ENCODE assay signal across 8 mouse cellular contexts in genomic region chr9:20385343-20385703, GRCm38 (mm10). TPM values are rescaled to one million over a fixed set of nuclear protein-coding genes. Genes with fewer than 3 reads are reported as not detected.
DNase-seq lines count a peak whose midpoint lies in the region; ATAC-seq and TF ChIP-seq lines count a peak whose summit lies in the region.

No protein-coding gene starts in this region.

- TF ChIP-seq POLR2A in liver, adult 2 months (IDR thresholded peaks at IDR 0.05; ENCODE audit: extremely low read depth, insufficient read depth, low read length), result no peak

- H3K4me3 ChIP-seq in liver, adult 2 months (ENCODE audit: insufficient read depth, low read depth, low read length), result peak overlapping the region; percentile 81
- H3K4me3 ChIP-seq in embryonic facial prominence, embryonic 14.5 days (ENCODE audit: low read depth, low read length), result peak overlapping the region; percentile 69
- peak overlapping the region; percentile 64 for H3K4me3 ChIP-seq in limb, embryonic 10.5 days
- H3K4me3 ChIP-seq in neural tube, embryonic 14.5 days (ENCODE audit: low read depth, low read length), result peak overlapping the region; percentile 59

- peak; percentile 62 for ATAC-seq in embryonic facial prominence, embryonic 14.5 days (ENCODE audit: low read depth)
- ATAC-seq in neural tube, embryonic 14.5 days (ENCODE audit: low read depth), result peak; percentile 85

- peaks cover 7% of the 10 kb centered on the region for H3K4me1 ChIP-seq in liver, adult 2 months (ENCODE audit: control insufficient read depth, insufficient read depth, low read length)
- peaks cover 12% of the 10 kb centered on the region; the same call in 1 of the 2 replicates for H3K4me1 ChIP-seq in embryonic facial prominence, embryonic 14.5 days (ENCODE audit: control insufficient read depth, insufficient read depth, low read length)
- H3K4me1 ChIP-seq in limb, embryonic 10.5 days, result peaks cover 12% of the 10 kb centered on the region
- H3K4me1 ChIP-seq in neural tube, embryonic 14.5 days (ENCODE audit: control insufficient read depth, insufficient read depth, low read length), result 0 out of 2 replicates have a peak, but pooled peaks cover 3% of the 10 kb centered on the region

- no peak for DNase-seq in liver, adult 2 months (ENCODE audit: extremely low read depth, low read depth, low spot score)
- DNase-seq in liver, result no peak
- no peak for DNase-seq in embryonic facial prominence, embryonic 14.5 days (ENCODE audit: low spot score)
- no peak for DNase-seq in limb, embryonic 10.5 days (ENCODE audit: low spot score)
- no peak for DNase-seq in adrenal gland, postnatal 4 days (ENCODE audit: low spot score in 2 of 2)
- DNase-seq in ovary, postnatal 14 days (ENCODE audit: low spot score), result no peak
- no peak for DNase-seq in cerebellum, adult 8-10 months

- no peaks in the 10 kb centered on the region for H3K36me3 ChIP-seq in liver, adult 2 months (ENCODE audit: control insufficient read depth, insufficient read depth, low read length)
- no peaks in the 10 kb centered on the region for H3K36me3 ChIP-seq in embryonic facial prominence, embryonic 14.5 days (ENCODE audit: control insufficient read depth, insufficient read depth, low read length)
- no peaks in the 10 kb centered on the region for H3K36me3 ChIP-seq in limb, embryonic 10.5 days
- H3K36me3 ChIP-seq in neural tube, embryonic 14.5 days (ENCODE audit: control insufficient read depth, insufficient read depth, low read length), result no peaks in the 10 kb centered on the region

- no peaks in the 10 kb centered on the region; the same call in 1 of the 2 replicates for H3K9me3 ChIP-seq in embryonic facial prominence, embryonic 14.5 days (ENCODE audit: control insufficient read depth, low read length)
- H3K9me3 ChIP-seq in limb, embryonic 10.5 days (replicated peaks), result 0 out of 2 replicates have a peak, but pooled peaks cover 3% of the 10 kb centered on the region
- H3K9me3 ChIP-seq in neural tube, embryonic 14.5 days (ENCODE audit: control insufficient read depth, low read length), result no peaks in the 10 kb centered on the region

- 9% methylated on average over 16 of the region's 16 CpGs for WGBS in liver, adult 2 months
- 21% methylated on average over 16 of the region's 16 CpGs for WGBS in embryonic facial prominence, embryonic 14.5 days
- 22% methylated on average over 16 of the region's 16 CpGs for WGBS in limb, embryonic 10.5 days
- 18% methylated on average over 16 of the region's 16 CpGs for WGBS in neural tube, embryonic 14.5 days

- no peak; the same call in 1 of the 2 replicates for TF ChIP-seq CTCF in liver, adult 2 months (IDR thresholded peaks at IDR 0.05; ENCODE audit: low read depth, low read length)

- H3K27me3 ChIP-seq in liver, adult 2 months (ENCODE audit: control insufficient read depth, insufficient read depth, low read length), result no peaks in the 10 kb centered on the region
- no peaks in the 10 kb centered on the region for H3K27me3 ChIP-seq in embryonic facial prominence, embryonic 14.5 days (replicated peaks; ENCODE audit: control insufficient read depth, insufficient read depth, low read length)
- no peaks in the 10 kb centered on the region for H3K27me3 ChIP-seq in limb, embryonic 10.5 days (ENCODE audit: low read depth, poor library complexity, severe bottlenecking)
- H3K27me3 ChIP-seq in neural tube, embryonic 14.5 days (ENCODE audit: control insufficient read depth, insufficient read depth, low read length), result no peaks in the 10 kb centered on the region

- H3K79me2 ChIP-seq in liver, adult 2 months (ENCODE audit: control insufficient read depth, insufficient read depth, low read length), result peaks cover 9% of the 10 kb centered on the region; the same call in 1 of the 2 replicates

- H3K4me2 ChIP-seq in embryonic facial prominence, embryonic 14.5 days (ENCODE audit: low read depth, low read length), result peak overlapping the region; percentile 82
- peak overlapping the region; percentile 56 for H3K4me2 ChIP-seq in neural tube, embryonic 14.5 days (ENCODE audit: low read depth, low read length)

- H3K9ac ChIP-seq in liver, adult 2 months (ENCODE audit: low read depth, low read length), result peak overlapping the region; percentile 78
- H3K9ac ChIP-seq in embryonic facial prominence, embryonic 14.5 days (ENCODE audit: low read depth, low read length), result peak overlapping the region; percentile 77
- H3K9ac ChIP-seq in neural tube, embryonic 14.5 days (replicated peaks; ENCODE audit: low read depth, low read length), result peak overlapping the region; percentile 66

- H3K27ac ChIP-seq in liver, adult 2 months (replicated peaks; ENCODE audit: insufficient read depth, low read depth, low read length), result peak overlapping the region; percentile 6
- peak overlapping the region; percentile 79 for H3K27ac ChIP-seq in embryonic facial prominence, embryonic 14.5 days (replicated peaks; ENCODE audit: low read depth, low read length)
- H3K27ac ChIP-seq in limb, embryonic 10.5 days, result peak overlapping the region; percentile 84
- no peak overlapping the region for H3K27ac ChIP-seq in neural tube, embryonic 14.5 days (ENCODE audit: low read depth, low read length)

RNA-seq across cellular contexts. Expression of gene Zfp560, which starts 0.3 kb away (rescaled TPM):
- total RNA-seq in liver, adult 2 months (2014; rRNA removed), result 6.7 and 7.8 TPM in 2 replicates
- 3.5 and 4.6 TPM in 2 replicates for polyA plus RNA-seq in liver, adult 2 months (2012; rRNA removed)
- 32.7 and 40.1 TPM in 2 replicates for polyA plus RNA-seq in embryonic facial prominence, embryonic 14.5 days (2014; fragmentation: Nextera tagmentation; extraction: Ambion mirVana)
- 27.8 and 29.5 TPM in 2 replicates for polyA plus RNA-seq in limb, embryonic 10.5 days (2016; fragmentation: Nextera tagmentation; extraction: Ambion mirVana)
- 38.6 and 43.5 TPM in 2 replicates for polyA plus RNA-seq in neural tube, embryonic 14.5 days (2014; fragmentation: Nextera tagmentation; extraction: Ambion mirVana)
- total RNA-seq in adrenal gland, postnatal 4 days (2021), result 10 to 100 TPM; 14.6 to 15.1 TPM

RNA-seq across cellular contexts. Expression of gene Olfr18, which starts 49.4 kb away (rescaled TPM):
- not detected in 2 replicates for total RNA-seq in liver, adult 2 months (2014; rRNA removed)
- polyA plus RNA-seq in liver, adult 2 months (2012; rRNA removed), result not detected in 2 replicates
- polyA plus RNA-seq in embryonic facial prominence, embryonic 14.5 days (2014; fragmentation: Nextera tagmentation; extraction: Ambion mirVana), result not detected in 2 replicates
- polyA plus RNA-seq in limb, embryonic 10.5 days (2016; fragmentation: Nextera tagmentation; extraction: Ambion mirVana), result not detected in 2 replicates
- polyA plus RNA-seq in neural tube, embryonic 14.5 days (2014; fragmentation: Nextera tagmentation; extraction: Ambion mirVana), result 0.13 TPM in 1 of 2 replicates, not detected in the other
- under 1 TPM in 1 of 2 experiments, not detected in 1; 0.25 TPM for total RNA-seq in adrenal gland, postnatal 4 days (2021)
